Mouse (Mus musculus) layer of hippocampus, postnatal 36 days (tissue): ENCODE data around the gene Nelfcd. TPM values are rescaled to one million over a fixed set of nuclear protein-coding genes. Genes with fewer than 3 reads are reported as not detected.
A peak's percentile ranks its signal among the peaks of the same experiment; 100 is the strongest.

Source experiments
- DNase-seq, 2 experiments: peaks; one replicate each; pipeline ENCODE4 v3.0.0; 2022
- total RNA-seq, 2 experiments: library from RNA; stranded (reverse); gene quantifications; 2 replicates each; pipeline ENCODE4 v1.2.3; 2021

Nelfcd gene
- 10 to 100 TPM; 46.4 to 53.5 TPM for total RNA-seq

DNA sequence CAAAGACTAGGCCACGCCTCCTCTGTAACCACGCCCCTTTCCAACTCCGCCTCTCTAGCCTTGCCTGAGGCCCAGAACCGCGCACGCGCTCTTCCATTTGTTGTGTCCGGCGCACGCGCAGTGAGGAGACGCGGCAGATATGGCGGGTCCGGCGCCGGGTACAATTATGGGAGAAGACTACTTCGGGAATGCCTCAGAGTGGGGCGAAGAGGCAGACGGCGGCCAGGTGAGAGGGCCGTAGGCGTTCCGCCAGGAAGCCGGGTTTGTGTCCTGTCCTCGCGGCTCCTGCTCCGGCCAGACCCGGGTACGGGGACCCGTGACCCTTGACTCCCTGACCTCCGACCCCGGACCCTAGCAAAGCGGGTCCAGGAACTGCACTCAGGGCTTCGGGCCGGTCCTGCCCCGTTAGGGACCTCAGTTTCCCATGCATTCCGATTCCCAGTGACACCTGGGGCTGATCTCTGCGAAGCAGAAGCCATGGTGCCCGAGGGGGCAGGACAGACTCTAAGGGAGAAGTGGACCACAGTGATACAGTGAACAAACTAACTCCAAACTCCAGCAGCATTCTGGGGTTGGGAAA, at the start of gene Nelfcd:
TSS of gene Nelfcd (plus strand) at position 74 of the 580 bp plus-strand sequence.
- peak; percentile 90 to 91 for DNase-seq

DNA sequence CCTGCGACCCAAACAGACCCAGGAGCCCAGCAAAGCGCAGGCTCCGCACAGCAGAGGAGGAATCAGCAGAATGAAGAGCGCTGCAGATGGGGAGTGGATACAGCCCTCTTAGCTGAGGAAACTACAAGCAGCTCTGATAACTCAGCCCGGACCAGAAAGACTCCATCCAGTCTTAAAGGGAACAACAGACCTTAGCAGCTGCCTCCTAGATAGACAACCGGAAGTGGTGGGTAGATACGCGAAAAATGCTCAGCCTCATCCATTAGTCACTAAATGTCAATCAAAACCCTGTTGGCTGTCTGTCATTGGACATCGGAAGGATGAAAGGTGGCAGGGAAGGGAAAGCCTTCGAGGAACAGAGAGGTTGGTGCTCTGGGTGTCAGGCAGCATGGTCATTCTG, 49.0 kb upstream of the Nelfcd start:
- no peak for DNase-seq

DNA sequence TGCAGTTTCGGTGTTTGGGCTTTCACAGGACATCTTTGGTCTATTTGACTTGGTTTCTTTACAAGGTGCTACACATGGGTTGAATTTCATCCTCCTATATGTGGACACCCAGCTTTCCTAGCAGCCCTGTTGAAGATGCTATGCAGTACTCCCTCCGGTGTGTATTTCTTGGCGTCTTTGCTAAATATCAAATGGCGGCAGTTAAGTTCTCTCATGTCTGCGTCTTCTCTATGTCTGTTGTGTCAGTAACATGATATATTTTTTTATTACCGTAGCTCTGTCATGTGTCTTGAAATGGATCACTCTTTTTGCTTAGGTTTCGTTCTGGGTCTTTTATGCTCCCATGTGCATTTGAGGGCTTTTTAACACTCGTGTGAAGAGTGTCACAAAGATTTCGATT, 34.6 kb upstream of the Nelfcd start:
- DNase-seq, result no peak

GRCm38 (mm10) chr2:174391936-174392335, 23.7 kb upstream of the Nelfcd start:
- no peak for DNase-seq

GRCm38 (mm10) chr2:174392554-174392953, 23.1 kb upstream of the Nelfcd start:
- no peak for DNase-seq

DNA sequence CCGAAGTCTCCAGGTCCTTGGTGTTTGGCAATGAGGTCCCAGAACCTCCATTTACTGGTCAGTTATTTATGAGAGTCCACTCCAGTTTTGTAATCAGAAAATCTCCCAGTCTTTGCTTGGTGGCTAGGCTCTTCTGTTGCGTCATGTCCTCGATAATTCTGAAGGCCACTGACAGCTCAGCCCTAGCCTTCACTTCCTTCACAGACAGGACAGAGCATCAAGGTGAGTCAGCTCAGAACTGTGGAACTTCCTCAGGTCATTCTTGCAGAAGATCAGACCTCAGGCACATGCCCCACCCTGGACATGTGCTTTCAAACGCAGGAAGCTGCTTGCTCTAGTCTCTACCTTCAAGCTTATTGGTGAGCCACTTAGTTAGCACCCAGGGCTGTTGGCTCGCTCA, 22.2 kb upstream of the Nelfcd start:
- no peak for DNase-seq

- DNase-seq, result no peak
Observed at GRCm38 (mm10) chr2:174396643-174397042, 19.0 kb upstream of the Nelfcd start.

- no peak for DNase-seq
Observed at GRCm38 (mm10) chr2:174397065-174397464, 18.5 kb upstream of the Nelfcd start.

DNA sequence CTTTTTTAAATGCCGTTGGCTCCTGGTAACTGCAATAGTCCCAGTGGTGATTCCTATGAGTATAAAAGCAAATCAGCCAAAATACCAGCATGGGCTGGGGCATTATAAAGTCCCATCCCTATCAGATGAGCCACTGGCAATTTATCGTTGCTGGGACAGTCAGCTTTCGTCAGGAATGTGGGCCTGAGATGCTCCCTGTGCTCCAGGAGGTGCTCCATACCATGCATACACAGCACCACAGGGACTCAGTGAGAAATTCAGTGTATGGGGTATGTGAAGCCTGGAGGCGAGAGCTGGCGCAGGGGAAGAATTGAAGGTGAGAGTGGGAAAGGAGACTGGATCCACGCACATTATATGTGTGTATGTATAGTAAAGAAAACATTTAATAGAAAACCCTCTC, 17.7 kb upstream of the Nelfcd start:
- no peak for DNase-seq

DNA sequence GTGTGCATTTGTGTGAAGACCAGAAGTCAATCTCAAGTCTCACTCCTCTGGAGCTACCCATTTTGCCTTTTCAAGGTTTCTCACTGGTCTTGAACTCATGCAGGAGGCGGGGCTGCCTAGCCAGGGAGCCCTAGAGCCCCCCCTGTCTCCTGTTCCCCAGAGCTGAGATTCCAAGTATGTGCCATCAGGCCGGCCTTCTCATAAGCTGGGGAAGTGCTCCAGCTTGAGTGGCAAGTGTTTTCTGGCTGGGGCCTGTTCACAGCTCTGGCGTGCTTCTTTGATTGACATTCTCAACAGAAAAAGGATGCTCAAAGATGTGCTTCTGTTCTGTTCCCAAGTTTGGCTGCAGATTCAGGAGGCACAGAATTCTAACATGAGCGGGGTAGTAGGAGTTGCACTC, 15.2 kb upstream of the Nelfcd start:
- no peak for DNase-seq

GRCm38 (mm10) chr2:174410222-174410621, 5.4 kb upstream of the Nelfcd start:
- no peak for DNase-seq

DNA sequence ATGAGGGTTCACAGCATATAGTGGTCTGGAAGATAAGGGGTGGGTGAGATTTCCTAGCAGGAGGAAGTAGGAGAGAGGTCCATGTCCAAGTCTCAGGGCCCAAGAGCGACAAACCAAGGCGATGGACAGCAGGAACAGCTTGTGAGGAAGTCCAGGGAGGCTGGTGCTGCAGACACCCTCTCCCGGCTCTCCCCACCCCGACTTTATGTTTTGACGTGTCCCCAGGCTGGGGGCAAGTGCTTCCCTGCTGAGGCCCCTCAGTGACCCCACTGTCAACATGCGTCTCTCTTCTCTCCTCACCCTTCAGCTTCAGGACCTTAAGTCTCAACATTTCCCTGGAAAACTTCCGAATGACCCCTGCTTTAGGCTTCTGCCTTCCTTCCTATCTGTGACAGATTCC, 2.5 kb upstream of the Nelfcd start:
- no peak for DNase-seq

GRCm38 (mm10) chr2:174415001-174415730, 438 bp upstream of the Nelfcd start:
- DNase-seq, result no peak

DNA sequence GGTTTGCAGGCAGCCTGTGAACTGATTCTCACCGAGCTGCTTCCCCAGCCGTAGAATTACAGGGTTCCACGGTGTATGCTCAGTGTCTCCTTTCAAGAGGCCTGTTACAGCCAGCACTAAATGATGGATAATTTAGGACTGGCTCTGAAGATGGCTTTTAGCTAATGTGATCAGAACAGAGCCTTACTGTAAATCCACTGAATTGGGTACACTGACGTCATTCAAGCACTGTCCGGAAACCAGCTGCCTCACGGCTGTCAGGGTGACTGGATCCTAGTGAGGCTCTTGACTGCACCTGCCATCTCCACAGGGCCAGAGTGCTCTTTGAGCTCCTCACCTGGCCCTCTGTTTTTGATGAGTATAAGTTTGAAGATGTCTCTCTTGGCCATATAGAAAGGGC, 5.5 kb downstream of the Nelfcd start:
- DNase-seq, result no peak

DNA sequence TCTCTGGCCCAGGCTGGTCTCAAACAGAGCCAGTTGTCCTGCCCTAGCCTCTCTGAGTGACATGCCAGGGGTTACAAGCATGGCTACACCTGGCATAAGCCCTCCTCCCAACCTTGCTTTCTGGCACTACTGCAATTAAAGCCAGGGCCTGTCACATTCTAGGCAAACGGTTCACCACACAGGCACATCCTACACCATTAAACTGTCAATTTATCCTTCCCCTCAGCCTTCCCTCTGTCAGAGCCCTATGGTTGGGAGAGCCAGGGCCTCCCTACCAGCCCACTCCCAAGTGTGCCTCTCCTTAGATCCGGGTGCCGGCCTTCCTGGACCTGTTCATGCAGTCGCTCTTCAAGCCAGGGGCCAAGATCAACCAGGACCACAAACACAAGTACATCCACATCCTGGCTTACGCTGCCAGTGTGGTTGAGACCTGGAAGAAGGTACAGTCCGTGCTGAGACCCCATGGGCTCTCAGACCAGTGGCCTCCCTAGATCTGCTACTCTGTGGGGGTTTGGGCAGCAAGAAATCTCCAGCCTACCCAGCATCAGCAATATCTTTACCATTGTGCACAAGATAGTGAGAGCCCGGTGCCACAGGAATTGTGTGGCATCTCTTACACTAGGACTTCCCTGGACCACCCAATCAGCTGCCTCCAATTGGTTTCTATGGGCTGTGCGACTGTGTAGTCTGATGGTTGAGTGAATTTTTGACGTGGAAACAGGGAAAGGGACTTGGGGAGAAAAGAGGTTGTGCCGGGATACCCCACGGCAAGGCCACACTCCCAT, 8.9 kb downstream of the Nelfcd start:
- DNase-seq, result no peak

DNA sequence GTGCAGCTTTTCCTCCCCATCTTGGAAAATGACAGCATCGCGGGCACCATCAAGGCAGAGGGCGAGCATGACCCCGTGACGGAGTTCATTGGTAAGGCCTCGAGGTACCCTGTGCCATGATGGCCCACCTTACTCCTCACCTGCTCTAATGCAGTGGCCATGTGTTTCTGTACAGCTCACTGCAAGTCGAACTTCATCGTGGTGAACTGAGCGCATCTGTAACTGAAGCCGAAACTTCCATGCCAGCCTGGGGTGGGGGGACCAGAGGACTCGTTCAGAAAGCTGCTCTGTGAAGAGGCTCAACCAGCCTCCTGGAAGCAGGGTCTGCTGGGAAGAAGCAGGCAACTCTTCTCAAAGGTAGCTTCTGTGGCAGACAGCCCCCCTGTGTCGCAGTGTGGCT, 11.3 kb downstream of the Nelfcd start:
- DNase-seq, result no peak

DNA sequence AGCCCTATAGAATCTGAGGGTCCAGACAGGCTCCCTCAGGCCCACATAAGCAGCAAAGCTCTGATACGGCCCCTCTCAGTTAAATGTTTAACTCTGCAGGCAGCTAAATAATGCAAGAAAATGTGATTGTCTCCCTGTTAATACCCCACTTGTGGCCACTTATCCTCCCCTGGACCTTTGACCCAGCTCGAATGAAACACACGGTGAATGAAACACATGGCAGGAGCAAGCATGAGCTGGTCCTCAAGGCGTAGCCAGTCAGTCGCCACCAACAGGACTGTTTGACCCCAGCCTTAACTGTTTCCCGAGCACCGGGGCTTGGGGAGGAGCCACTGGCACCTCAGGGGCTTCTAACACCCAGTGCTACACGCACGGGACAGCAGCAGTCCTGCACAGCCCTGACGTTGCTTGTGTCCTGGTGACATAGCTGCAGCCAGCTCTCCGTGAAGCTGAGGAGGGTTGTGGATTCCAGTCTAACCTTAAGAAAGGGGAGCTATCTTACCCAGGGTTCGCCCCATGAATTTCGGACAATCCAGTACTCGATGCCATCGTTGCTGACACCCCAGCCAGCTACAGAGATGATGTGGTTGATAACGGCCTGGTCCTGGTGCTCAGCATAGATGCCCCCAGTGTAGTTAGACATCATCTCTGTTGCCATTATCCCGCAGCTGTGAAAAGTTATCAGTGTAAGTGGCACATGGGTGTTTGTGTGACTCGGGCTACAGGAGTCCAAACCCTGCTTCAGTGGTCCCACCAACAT, 12.7 kb downstream of the Nelfcd start:
- no peak for DNase-seq

DNA sequence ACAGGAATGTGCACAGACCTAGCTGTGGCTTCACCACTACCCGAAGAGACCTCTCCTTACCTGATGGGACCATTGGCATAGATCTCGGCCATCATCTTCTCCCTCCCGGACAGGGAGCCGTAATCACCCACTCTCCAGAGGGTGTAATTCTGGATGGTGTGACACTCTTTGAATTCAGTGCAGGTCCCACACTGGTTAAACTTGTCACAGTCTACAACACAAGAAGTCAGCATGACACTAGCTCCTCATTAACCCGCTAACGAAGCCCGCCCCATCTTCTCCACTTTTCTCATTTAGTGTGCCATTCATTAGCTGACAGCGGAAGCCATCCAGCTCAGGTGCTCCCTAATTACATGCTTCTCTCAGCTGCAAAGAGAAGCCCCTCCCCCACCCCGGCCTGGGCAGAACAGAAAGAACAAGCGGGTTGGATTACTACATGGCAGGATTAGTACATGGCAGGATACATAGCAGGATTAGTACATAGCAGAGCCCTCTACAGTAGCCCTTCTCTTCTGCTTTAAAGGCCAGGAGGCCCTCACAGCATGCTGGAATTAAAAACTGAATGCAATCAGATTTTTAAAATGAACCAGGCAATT, 13.5 kb downstream of the Nelfcd start:
- DNase-seq, result no peak

DNA sequence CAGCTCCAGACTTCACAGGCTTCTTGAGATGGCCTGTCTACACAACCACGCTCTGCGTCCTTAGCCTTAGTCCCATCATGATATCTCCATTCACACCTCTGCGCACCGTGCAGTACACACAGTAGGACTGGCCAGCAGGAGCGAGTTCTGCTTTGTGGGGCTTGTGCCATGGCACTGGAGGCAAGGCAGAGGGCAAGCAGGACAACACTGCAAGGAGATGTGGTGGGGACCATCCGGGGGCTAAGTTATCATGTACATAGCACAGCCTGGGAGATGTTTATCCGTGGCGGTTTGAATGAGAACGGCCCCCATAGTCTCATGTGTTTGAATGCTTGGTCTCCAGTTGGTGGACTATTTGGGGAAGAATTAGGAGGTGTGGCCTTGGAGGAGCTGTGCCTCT, 19.3 kb downstream of the Nelfcd start:
- DNase-seq, result no peak

- no peak for DNase-seq
Observed at GRCm38 (mm10) chr2:174436076-174436701, 20.6 kb downstream of the Nelfcd start.

GRCm38 (mm10) chr2:174436916-174437696, 21.5 kb downstream of the Nelfcd start:
- DNase-seq, result no peak
